Mouse (Mus musculus) limb, embryonic 10.5 days (tissue): ENCODE measurements around the gene Gm42417. TPM values are rescaled to one million over a fixed set of nuclear protein-coding genes. Genes with fewer than 3 reads are reported as not detected.
"Not testable (repeated sequence)": the region's sequence is repeated elsewhere in the genome, so short reads cannot be mapped to it uniquely, and the experiment has no call there.

Experiments
- DNase-seq: peaks from one replicate; pipeline ENCODE4 v3.0.0-alpha.2; 2017; ENCODE audit warnings: low spot score
- H3K27ac ChIP-seq: fragments of 300-500 bp; sonication (generic); 2 replicates; pipeline ENCODE4 v1.5.1; 2016; ENCODE audit warnings: mild to moderate bottlenecking
- H3K27me3 ChIP-seq: fragments of 300-500 bp; sonication (generic); 2 replicates; pipeline ENCODE4 v1.6.1; 2016; ENCODE audit warnings: low read depth, mild to moderate bottlenecking; ENCODE audit not compliant: poor library complexity, severe bottlenecking
- H3K36me3 ChIP-seq: fragments of 300-500 bp; sonication (generic); 2 replicates; pipeline ENCODE4 v1.6.1; 2016; ENCODE audit warnings: mild to moderate bottlenecking, moderate library complexity
- H3K4me1 ChIP-seq: fragments of 300-500 bp; sonication (generic); 2 replicates; pipeline ENCODE4 v1.6.1; 2016
- H3K4me3 ChIP-seq: fragments of 300-500 bp; sonication (generic); 2 replicates; pipeline ENCODE4 v1.5.1; 2016; ENCODE audit warnings: mild to moderate bottlenecking, moderate library complexity
- H3K9me3 ChIP-seq: fragments of 300-500 bp; sonication (generic); replicated peaks from 2 replicates; pipeline ENCODE4 v1.6.1; 2016; ENCODE audit warnings: mild to moderate bottlenecking
- WGBS: fragments of 180-500 bp; shearing (Covaris S2); methylation state at CpG from one replicate; pipeline ENCODE4 v1.1.7; 2016; 5-methylcytosine and 5-hydroxymethylcytosine counted together
- polyA plus RNA-seq: library from polyadenylated mRNA; unstranded; fragments of >200 nt; fragmentation: Nextera tagmentation; extraction: Ambion mirVana; gene quantifications from 2 replicates; pipeline ENCODE4 v1.2.1, GENCODE M21; 2016

Gm42417 gene
- polyA plus RNA-seq, 1 experiment from 2014 or later = 0.39 TPM

DNA sequence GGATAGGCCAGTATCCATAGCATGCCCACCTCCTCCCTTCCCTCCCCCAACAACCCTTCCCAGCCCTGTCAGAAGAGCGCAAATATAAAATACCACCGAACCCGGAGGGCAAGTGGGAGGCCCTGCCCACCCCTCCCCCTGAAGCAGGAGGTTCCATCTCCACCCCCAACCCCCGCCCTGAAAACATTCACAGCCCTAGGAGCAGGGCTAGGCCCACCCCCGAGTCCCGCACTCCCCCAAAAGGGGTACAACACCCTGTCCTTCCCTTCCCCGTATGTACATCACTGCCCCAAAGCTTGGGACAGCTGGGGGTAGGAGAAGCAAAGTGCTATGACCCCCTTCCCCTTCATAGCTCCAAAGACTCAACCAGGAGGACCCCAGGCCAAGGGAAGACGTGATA lies 9.5 kb upstream of the Gm42417 start:
- H3K4me1 ChIP-seq = peaks cover 55% of the 10 kb centered on the region
- no peak for DNase-seq
- no peak overlapping the region for H3K27ac ChIP-seq
- H3K9me3 ChIP-seq = no peaks in the 10 kb centered on the region
- WGBS = 54% methylated on average over 8 of the region's 8 CpGs
- peaks cover 59% of the 10 kb centered on the region for H3K36me3 ChIP-seq
- peak overlapping the region; percentile 14; the same call in 1 of the 2 replicates for H3K4me3 ChIP-seq
- H3K27me3 ChIP-seq = no peaks in the 10 kb centered on the region

DNA sequence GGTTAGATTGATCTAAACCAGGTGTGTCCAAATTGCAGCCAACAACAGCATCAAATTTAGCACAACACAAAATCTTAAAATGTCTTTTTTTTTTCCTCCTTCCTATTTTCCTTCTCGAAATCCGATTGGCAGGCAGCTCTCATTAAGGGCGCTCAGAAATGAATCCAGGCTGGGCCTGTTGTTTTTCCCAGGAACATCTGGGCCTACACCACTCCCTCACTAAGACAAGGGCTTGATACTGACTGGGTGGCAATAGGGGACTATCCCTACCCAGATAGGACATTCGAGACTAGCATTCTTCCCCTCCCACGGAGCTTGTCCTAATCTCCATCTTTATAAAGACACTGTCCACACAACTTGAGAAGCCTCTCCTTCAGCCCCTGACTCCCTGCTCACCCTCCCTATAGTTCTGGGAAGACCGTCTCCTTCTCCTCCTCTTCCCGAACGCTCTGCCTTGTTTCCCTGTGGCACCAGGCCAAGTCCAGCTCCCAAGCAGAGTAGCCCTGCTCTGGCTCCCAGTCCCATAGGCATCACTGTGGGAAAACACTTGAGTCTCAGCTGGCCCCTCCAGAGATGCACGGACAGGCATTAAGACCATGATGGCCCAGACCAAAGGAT lies 8.9 kb upstream of the Gm42417 start:
- peaks cover 52% of the 10 kb centered on the region for H3K36me3 ChIP-seq
- 55% methylated on average over 9 of the region's 9 CpGs for WGBS

DNA sequence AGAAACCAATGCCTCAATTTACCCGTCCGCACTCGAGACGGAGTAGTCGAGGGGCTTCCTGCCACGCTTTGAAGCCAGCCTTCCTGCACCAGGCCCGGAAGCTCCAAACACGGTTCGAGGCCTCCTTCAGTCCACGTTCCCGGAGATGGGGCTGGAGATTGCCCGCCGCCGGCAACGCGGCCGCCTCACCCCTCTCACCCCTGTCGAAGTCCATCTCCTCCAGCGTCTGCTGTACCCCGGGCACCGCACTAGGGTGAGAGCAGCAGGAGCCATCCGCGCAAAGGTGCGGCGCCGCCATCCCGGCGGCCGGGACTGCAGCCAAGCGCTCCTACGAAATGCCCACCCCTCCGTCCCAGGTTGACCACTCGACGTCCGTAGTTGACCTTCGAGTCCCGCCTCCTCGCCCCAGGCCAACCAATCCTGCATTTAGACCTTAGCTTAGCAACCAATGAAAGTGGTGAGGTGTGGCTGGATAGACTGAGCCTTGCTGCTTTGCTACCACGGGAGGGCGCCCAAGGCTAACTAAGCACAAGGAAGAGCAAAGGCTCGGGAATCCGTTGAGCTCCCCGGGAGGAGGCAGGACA lies 7.8 kb upstream of the Gm42417 start, which contains the start of gene Ankrd39:
Gene Ankrd39 (minus strand): TSS at position 558 of the 584 bp plus-strand sequence.
- Histone ChIP-seq H3K36me3 (peaks cover 48% of the 10 kb centered on the region), H3K4me3 (peak within 1 kb of the TSS; percentile 71), H3K9me3 (no peaks in the 10 kb centered on the region), H3K27ac (peak within 1 kb of the TSS; percentile 88), H3K4me1 (peaks cover 50% of the 10 kb centered on the region), H3K27me3 (no peaks in the 10 kb centered on the region)
- WGBS = under 1% methylated on average over 43 of the region's 43 CpGs
- peak; percentile 97 for DNase-seq

More for the DNA sequence above, 8.9 kb upstream of the Gm42417 start:
- DNase-seq = no peak
- no peaks in the 10 kb centered on the region for H3K9me3 ChIP-seq
- peak overlapping the region; percentile 71; the same call in 1 of the 2 replicates for H3K4me3 ChIP-seq
- peak overlapping the region; percentile 88; the same call in 1 of the 2 replicates for H3K27ac ChIP-seq
- H3K4me1 ChIP-seq = peaks cover 56% of the 10 kb centered on the region
- no peaks in the 10 kb centered on the region for H3K27me3 ChIP-seq

DNA sequence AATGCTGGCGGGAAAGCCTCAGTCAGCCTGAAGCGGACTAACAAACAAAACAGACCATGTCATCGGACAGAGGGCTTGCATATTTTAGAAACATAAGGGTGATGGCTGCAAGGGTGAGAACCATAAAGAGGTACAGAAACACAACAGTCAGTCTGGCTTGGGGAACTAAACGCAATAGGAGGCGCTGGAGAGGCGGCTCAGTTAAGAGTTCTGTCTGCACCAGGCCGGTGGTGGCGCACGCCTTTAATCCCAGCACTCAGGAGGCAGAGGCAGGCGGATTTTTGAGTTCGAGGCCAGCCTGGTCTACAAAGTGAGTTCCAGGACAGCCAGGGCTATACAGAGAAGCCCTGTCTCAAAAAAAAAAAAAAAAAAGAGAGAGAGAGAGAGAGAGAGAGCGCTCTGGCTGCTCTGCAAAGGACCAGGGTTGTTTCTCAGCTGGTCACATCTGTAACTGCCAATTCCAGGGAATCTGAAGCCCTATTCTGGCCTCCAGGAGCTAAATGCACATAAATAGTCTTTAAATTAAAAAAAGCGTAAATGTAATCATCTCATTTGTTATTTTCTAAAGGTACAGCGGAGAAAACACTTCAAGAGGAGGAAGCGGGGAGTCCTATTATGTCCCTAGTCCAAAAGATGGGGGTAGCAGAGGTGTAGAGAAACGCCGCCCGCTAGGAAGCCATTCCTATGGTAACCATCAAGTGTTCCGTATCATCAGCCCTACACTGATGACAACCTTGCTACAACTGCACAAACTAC lies 6.8 kb upstream of the Gm42417 start:
- 75% methylated on average over 19 of the region's 19 CpGs for WGBS
- H3K4me3 ChIP-seq = peak overlapping the region; percentile 71
- peaks cover 47% of the 10 kb centered on the region for H3K36me3 ChIP-seq
- peak overlapping the region; percentile 88 for H3K27ac ChIP-seq
- peaks cover 50% of the 10 kb centered on the region for H3K4me1 ChIP-seq
- no peak for DNase-seq
- H3K9me3 ChIP-seq = no peaks in the 10 kb centered on the region
- no peaks in the 10 kb centered on the region for H3K27me3 ChIP-seq

DNA sequence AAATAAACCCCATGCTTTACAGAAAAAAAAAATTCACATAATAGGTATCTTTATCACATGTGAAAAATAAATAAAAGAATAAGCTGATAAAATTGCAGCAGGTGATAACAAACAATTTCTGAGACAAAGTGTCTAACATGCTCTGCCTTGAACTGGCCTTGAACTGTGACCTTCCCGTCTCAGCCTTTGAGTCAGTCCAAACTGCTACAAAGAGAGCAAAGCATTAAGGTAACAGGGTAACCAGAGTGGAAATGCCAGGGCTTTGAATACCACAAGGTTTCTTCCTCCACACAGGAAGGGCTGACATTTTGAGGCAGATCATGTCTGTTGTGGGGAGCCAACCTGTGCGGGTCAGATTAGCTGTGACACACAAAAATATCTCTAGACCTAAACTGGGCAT lies 6.2 kb upstream of the Gm42417 start:
- Histone ChIP-seq H3K27me3 (no peaks in the 10 kb centered on the region), H3K9me3 (no peaks in the 10 kb centered on the region), H3K4me1 (peaks cover 47% of the 10 kb centered on the region), H3K27ac (no peak overlapping the region), H3K4me3 (no peak overlapping the region), H3K36me3 (peaks cover 46% of the 10 kb centered on the region)
- no peak for DNase-seq
- WGBS = 84% methylated on average over 2 of the region's 2 CpGs

DNA sequence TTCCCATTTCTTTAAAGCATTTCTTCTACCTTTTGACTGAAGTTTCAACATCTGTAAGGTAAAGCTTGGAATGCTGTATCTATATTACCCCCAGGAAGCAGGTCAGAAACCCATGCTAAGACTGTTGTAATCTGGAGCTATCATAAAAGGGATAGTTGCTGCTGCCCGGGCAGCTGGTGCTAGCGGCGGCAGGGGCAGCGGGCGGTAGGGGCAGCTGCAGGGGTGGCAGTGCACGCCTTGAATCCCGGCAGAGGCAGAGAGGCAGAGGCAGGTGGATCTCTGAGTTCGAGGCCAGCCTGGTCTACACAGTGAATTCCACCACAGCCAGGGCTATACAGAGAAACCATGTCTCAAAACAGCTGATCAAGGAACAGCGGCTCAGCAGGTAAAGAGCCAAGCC lies 3.7 kb upstream of the Gm42417 start:
- no peak for DNase-seq
- H3K4me1 ChIP-seq = peaks cover 31% of the 10 kb centered on the region
- WGBS = 94% methylated on average over 9 of the region's 9 CpGs
- H3K4me3 ChIP-seq = no peak overlapping the region
- H3K27me3 ChIP-seq = no peaks in the 10 kb centered on the region
- H3K9me3 ChIP-seq = no peaks in the 10 kb centered on the region
- H3K36me3 ChIP-seq = peaks cover 42% of the 10 kb centered on the region
- no peak overlapping the region for H3K27ac ChIP-seq

DNA sequence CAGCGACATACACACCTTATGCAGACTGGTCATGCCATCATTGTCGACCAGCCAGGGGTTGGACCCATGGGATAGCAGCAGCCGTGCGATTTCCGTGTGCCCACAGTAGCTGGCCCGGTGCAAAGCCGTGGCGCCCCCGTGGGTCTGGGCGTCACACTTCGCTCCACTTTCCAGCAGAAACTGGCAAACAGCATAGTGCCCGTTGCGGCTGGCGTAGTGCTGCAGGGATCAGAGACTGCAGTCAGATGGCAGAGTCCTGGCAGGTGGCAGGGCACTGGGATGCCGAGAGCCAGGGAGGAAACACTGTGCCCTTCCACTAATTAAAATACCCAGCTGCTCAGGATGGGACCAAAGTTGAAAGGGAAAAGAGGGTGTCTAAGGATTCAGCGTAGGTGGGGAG lies 2.6 kb upstream of the Gm42417 start:
- no peaks in the 10 kb centered on the region for H3K9me3 ChIP-seq
- H3K36me3 ChIP-seq = peaks cover 45% of the 10 kb centered on the region
- H3K27me3 ChIP-seq = no peaks in the 10 kb centered on the region
- no peak for DNase-seq
- H3K27ac ChIP-seq = no peak overlapping the region
- WGBS = 96% methylated on average over 16 of the region's 16 CpGs
- H3K4me1 ChIP-seq = peaks cover 22% of the 10 kb centered on the region
- no peak overlapping the region for H3K4me3 ChIP-seq

DNA sequence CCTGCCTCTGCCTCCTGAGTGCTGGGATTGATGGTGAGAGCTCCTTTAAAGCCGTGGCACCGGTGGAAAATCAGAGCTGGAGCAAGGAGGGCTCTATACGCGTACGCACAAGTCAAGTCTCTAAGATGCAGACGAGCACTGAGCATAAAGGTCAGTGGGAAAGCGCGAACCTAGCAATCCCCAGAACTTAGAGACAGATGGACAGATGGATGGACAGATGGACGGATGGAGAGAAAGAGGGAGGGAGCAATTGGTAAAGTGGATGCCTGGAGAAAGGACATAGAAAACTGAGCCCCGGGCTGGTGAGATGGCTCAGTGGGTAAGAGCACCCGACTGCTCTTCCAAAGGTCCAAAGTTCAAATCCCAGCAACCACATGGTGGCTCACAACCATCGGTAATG lies 1.6 kb upstream of the Gm42417 start:
- Histone ChIP-seq H3K27ac (no peak overlapping the region), H3K9me3 (no peaks in the 10 kb centered on the region), H3K4me1 (peaks cover 17% of the 10 kb centered on the region; the same call in 1 of the 2 replicates)

DNA sequence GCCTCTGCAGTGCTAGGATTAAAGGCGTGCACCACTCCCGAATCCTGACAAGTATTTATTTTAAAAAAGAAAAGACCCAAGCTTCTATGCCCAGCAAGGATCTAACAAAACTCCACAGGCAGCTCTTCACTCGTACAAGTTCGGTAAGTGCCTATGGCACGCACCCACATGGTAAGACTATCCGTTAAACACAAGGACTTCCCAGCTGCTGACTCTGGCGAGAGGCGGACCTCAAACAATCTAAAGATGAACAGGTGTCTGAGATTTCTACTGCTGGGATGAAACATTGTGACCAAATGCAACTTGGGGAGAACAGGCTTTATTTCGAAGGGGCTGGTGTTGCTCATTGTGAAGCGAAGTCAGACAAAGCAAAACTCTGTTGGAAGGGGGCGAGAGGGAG lies 903 bp upstream of the Gm42417 start:
- Histone ChIP-seq H3K4me3 (no peak overlapping the region), H3K9me3 (no peaks in the 10 kb centered on the region), H3K4me1 (peaks cover 17% of the 10 kb centered on the region; the same call in 1 of the 2 replicates), H3K36me3 (peaks cover 45% of the 10 kb centered on the region), H3K27me3 (no peaks in the 10 kb centered on the region), H3K27ac (no peak overlapping the region)
- DNase-seq = no peak
- 92% methylated on average over 11 of the region's 11 CpGs for WGBS

More for the DNA sequence above, 1.6 kb upstream of the Gm42417 start:
- Histone ChIP-seq H3K36me3 (peaks cover 45% of the 10 kb centered on the region), H3K27me3 (no peaks in the 10 kb centered on the region), H3K4me3 (no peak overlapping the region)
- DNase-seq = no peak
- WGBS = 92% methylated on average over 12 of the region's 12 CpGs

DNA sequence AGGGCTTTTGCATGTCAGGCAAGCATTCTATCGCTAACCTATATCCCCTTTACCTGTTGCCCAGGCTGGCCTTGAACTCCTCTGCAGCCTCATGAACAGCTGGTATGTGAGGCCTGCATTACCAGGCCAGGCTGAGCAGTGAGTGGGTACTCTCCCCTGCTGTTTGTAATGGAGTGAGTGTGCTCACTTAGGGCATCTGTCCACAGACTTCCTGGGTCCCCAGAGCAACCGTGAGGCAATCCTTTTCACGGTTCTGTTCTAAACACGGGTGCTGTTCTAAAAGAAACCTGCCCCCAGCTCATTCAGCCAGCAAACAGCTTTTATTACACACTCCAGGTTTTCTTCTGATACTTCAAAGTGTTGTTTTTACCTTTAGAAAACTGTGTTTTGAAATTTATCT lies 502 bp downstream of the Gm42417 start:
- H3K27me3 ChIP-seq = no peaks in the 10 kb centered on the region
- no peak overlapping the region for H3K27ac ChIP-seq
- peaks cover 45% of the 10 kb centered on the region for H3K36me3 ChIP-seq
- peaks cover 12% of the 10 kb centered on the region; the same call in 1 of the 2 replicates for H3K4me1 ChIP-seq
- no peaks in the 10 kb centered on the region for H3K9me3 ChIP-seq
- H3K4me3 ChIP-seq = no peak overlapping the region
- DNase-seq = no peak
- WGBS = 89% methylated on average over 4 of the region's 4 CpGs

DNA sequence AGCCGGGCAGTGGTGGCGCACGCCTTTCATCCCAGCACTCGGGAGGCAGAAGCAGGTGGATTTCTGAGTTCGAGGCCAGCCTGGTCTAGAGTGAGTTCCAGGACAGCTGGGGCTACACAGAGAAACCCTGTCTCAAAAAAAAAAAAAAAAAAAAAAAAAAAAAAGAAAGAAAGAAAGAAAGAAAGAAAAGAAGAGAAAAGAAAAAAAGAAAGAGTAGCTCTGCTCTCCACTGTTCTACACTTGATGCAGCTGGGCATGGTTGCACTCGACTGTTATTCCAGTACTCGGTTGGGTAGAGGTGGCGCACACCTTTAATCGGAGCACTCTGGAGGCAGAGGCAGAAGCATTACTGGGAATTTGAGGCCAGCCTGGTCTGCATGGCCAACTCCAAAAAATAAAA lies 2.4 kb downstream of the Gm42417 start, which contains the start of gene Ankrd23:
Gene Ankrd23 (minus strand): TSS at position 101 of the 400 bp plus-strand sequence.
- not testable (repeated sequence) for H3K4me3 ChIP-seq, H3K9me3 ChIP-seq, DNase-seq, H3K27ac ChIP-seq, H3K4me1 ChIP-seq, H3K27me3 ChIP-seq
- WGBS = 95% methylated on average over 9 of the region's 9 CpGs
- peaks cover 39% of the 10 kb centered on the region for H3K36me3 ChIP-seq

DNA sequence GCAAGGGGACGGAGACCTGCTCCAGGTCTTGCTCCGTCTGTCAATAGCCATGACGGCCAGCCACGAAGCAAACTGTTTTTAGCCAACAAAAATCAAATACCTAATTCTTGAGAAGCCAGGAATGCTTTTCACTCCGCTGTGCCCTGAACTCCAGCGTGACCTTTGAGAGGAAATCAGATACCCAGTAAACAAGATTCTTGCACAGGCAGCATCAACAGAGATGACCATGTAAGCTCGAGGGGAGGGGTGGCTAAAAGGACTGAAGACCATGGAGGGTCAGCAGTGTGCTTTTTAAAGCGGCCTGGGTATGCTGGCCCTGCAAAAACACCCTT lies 2.9 kb downstream of the Gm42417 start:
- H3K4me1 ChIP-seq = 0 out of 2 replicates have a peak, but pooled peaks cover 10% of the 10 kb centered on the region
- no peak overlapping the region for H3K27ac ChIP-seq
- H3K4me3 ChIP-seq = no peak overlapping the region
- H3K9me3 ChIP-seq = no peaks in the 10 kb centered on the region
- WGBS = 78% methylated on average over 8 of the region's 8 CpGs
- no peaks in the 10 kb centered on the region for H3K27me3 ChIP-seq
- H3K36me3 ChIP-seq = peaks cover 39% of the 10 kb centered on the region
- no peak for DNase-seq
